Mouse (Mus musculus) layer of hippocampus, adult 2 months (tissue): ENCODE results near the gene Coa7. TPM values are rescaled to one million over a fixed set of nuclear protein-coding genes. Genes with fewer than 3 reads are reported as not detected.
"Not testable (repeated sequence)": the region's sequence is repeated elsewhere in the genome, so short reads cannot be mapped to it uniquely, and the experiment has no call there.

ENCODE experiments used
- DNase-seq, 2 experiments: peaks; one replicate each; pipeline ENCODE4 v3.0.0; 2022; ENCODE audit warnings: low spot score in 2 of 2
- H3K27ac ChIP-seq: fragments of 200-600 bp; 2 replicates; pipeline ENCODE4 v1.8.1; 2022
- H3K4me3 ChIP-seq: fragments of 200-600 bp; 2 replicates; pipeline ENCODE4 v1.8.1; 2022; ENCODE audit warnings: mild to moderate bottlenecking
- CTCF ChIP-seq: fragments of 200-600 bp; conservative IDR thresholded peaks from 2 replicates; pipeline ENCODE4 v1.8.1; 2022; ENCODE audit warnings: antibody characterized with exemption, mild to moderate bottlenecking, moderate library complexity
- total RNA-seq, 2 experiments: library from RNA; stranded (reverse); gene quantifications; 2 replicates each; pipeline ENCODE4 v1.2.3; 2021

Coa7 gene
- total RNA-seq, 2 experiments from 2014 or later = 28.8 to 31.6 TPM

GRCm38 (mm10) chr4:108349064-108349463 lies 21.1 kb downstream of the Coa7 start:
- no peak for DNase-seq
- H3K27ac ChIP-seq = no peak overlapping the region
- no peak overlapping the region for H3K4me3 ChIP-seq
- no peak for TF ChIP-seq CTCF

- TF ChIP-seq CTCF = no peak
- H3K4me3 ChIP-seq = no peak overlapping the region
- DNase-seq = no peak
- H3K27ac ChIP-seq = no peak overlapping the region
Measured at GRCm38 (mm10) chr4:108349836-108350547, 22.1 kb downstream of the Coa7 start.

GRCm38 (mm10) chr4:108350819-108351218 lies 22.9 kb downstream of the Coa7 start:
- DNase-seq = no peak
- H3K27ac ChIP-seq = no peak overlapping the region
- H3K4me3 ChIP-seq = no peak overlapping the region

GRCm38 (mm10) chr4:108353591-108353990 lies 25.7 kb downstream of the Coa7 start:
- H3K4me3 ChIP-seq, DNase-seq, H3K27ac ChIP-seq: not testable (repeated sequence)

More at GRCm38 (mm10) chr4:108350819-108351218, 22.9 kb downstream of the Coa7 start:
- no peak for TF ChIP-seq CTCF

GRCm38 (mm10) chr4:108357458-108357857 lies 29.5 kb downstream of the Coa7 start:
- no peak for DNase-seq
- no peak for TF ChIP-seq CTCF
- Histone ChIP-seq H3K27ac (no peak overlapping the region), H3K4me3 (no peak overlapping the region)

GRCm38 (mm10) chr4:108358498-108358897 lies 30.6 kb downstream of the Coa7 start:
- no peak for TF ChIP-seq CTCF
- DNase-seq = no peak
- no peak overlapping the region for H3K27ac ChIP-seq
- H3K4me3 ChIP-seq = no peak overlapping the region

GRCm38 (mm10) chr4:108360136-108361055 lies 32.5 kb downstream of the Coa7 start:
- H3K27ac ChIP-seq = peak overlapping the region; percentile 32; the same call in 1 of the 2 replicates
- H3K4me3 ChIP-seq = peak overlapping the region; percentile 41
- no peak for TF ChIP-seq CTCF
- DNase-seq = peak; percentile 36 to 47

- no peak for TF ChIP-seq CTCF
- Histone ChIP-seq H3K27ac (no peak overlapping the region), H3K4me3 (no peak overlapping the region)
- DNase-seq = no peak
Measured at GRCm38 (mm10) chr4:108362321-108363261, 34.7 kb downstream of the Coa7 start.

- TF ChIP-seq CTCF = no peak
- no peak overlapping the region for H3K4me3 ChIP-seq
- no peak overlapping the region for H3K27ac ChIP-seq
- DNase-seq = no peak
Measured at GRCm38 (mm10) chr4:108363355-108364110, 35.6 kb downstream of the Coa7 start.

GRCm38 (mm10) chr4:108364111-108364476 lies 36.2 kb downstream of the Coa7 start:
- DNase-seq = no peak
- no peak overlapping the region for H3K27ac ChIP-seq
- no peak for TF ChIP-seq CTCF
- H3K4me3 ChIP-seq = no peak overlapping the region

- DNase-seq = no peak
- H3K27ac ChIP-seq = no peak overlapping the region
- H3K4me3 ChIP-seq = no peak overlapping the region
- TF ChIP-seq CTCF = no peak
Measured at GRCm38 (mm10) chr4:108369254-108369653, 41.3 kb downstream of the Coa7 start.

- no peak for DNase-seq
- no peak overlapping the region for H3K27ac ChIP-seq
- no peak overlapping the region for H3K4me3 ChIP-seq
- no peak for TF ChIP-seq CTCF
Measured at GRCm38 (mm10) chr4:108370409-108370808, 42.5 kb downstream of the Coa7 start.
